Mouse (Mus musculus) thymus, adult 2 months (tissue): ENCODE measurements around the gene Wdr74. TPM values are rescaled to one million over a fixed set of nuclear protein-coding genes. Genes with fewer than 3 reads are reported as not detected.

Experiments used
- DNase-seq: peaks from one replicate; pipeline ENCODE4 v3.0.0; 2021
- H3K27ac ChIP-seq: fragments of 200-500 bp; 2 replicates; pipeline ENCODE4 v1.5.1; 2012; ENCODE audit warnings: low read length, control low read depth; ENCODE audit not compliant: control insufficient read depth, insufficient read depth
- H3K27me3 ChIP-seq: fragments of 200-500 bp; 2 replicates; pipeline ENCODE4 v1.6.1; 2012; ENCODE audit warnings: mild to moderate bottlenecking, low read length, moderate library complexity, mixed read lengths; ENCODE audit not compliant: control insufficient read depth, insufficient read depth
- H3K36me3 ChIP-seq: fragments of 200-500 bp; 2 replicates; pipeline ENCODE4 v1.6.1; 2012; ENCODE audit warnings: mild to moderate bottlenecking, low read length, moderate library complexity; ENCODE audit not compliant: control insufficient read depth, insufficient read depth
- H3K4me1 ChIP-seq: fragments of 200-500 bp; replicated peaks from 2 replicates; pipeline ENCODE4 v1.6.1; 2012; ENCODE audit warnings: low read length; ENCODE audit not compliant: control insufficient read depth, insufficient read depth
- H3K4me3 ChIP-seq: fragments of 200-500 bp; 2 replicates; pipeline ENCODE4 v1.5.1; 2012; ENCODE audit warnings: mild to moderate bottlenecking, low read length, control low read depth, moderate library complexity; ENCODE audit not compliant: control insufficient read depth, insufficient read depth
- CTCF ChIP-seq: fragments of 200-500 bp; IDR thresholded peaks from 2 replicates; pipeline ENCODE4 v1.5.1; 2012; ENCODE audit warnings: mild to moderate bottlenecking, control low read depth, low read length, moderate library complexity, borderline replicate concordance; ENCODE audit not compliant: control insufficient read depth, poor library complexity, insufficient read depth; ENCODE audit errors: extremely low read depth
- POLR2A ChIP-seq: fragments of 200-500 bp; IDR thresholded peaks from 2 replicates; pipeline ENCODE4 v1.6.1; 2012; ENCODE audit warnings: mild to moderate bottlenecking, low read length, control low read depth, moderate library complexity; ENCODE audit not compliant: control insufficient read depth, poor library complexity, insufficient read depth; ENCODE audit errors: extremely low read depth
- WGBS: fragments of 180-500 bp; shearing (Covaris S2); methylation state at CpG from one replicate; pipeline ENCODE4 v1.1.7; 2018; 5-methylcytosine and 5-hydroxymethylcytosine counted together
- polyA plus RNA-seq: library from polyadenylated mRNA; depleted of rRNA; stranded (reverse); fragments of >200 nt; gene quantifications from 2 replicates; pipeline ENCODE4 v1.2.3, GENCODE M21; 2012

Gene Wdr74
- polyA plus RNA-seq, 1 experiment: 54.7 TPM

DNA sequence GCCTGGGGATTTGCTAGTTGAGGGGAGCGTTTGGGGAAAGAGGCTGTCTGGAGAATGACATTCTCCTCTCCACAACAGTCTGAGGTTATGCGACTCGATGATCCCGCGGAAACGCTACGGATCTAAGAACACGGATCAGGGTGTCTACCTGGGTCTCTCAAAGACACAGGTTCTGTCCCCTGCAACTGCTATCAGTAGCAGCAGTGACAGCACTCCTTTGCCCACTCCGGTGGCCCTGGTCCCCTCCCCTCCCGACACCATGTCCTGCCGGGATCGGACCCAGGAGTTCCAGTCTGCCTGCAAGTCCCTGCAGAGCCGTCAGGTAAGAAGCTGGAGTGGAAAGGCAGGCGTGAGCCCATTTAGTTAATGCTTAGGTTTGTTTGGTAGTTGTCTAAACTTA, 6.5 kb downstream of the Wdr74 start:
- Histone ChIP-seq H3K4me3 (peak overlapping the region; percentile 81), H3K4me1 (peaks cover 13% of the 10 kb centered on the region), H3K36me3 (peaks cover 21% of the 10 kb centered on the region), H3K27me3 (no peaks in the 10 kb centered on the region), H3K27ac (peak overlapping the region; percentile 70; the same call in 1 of the 2 replicates)
- no peak for DNase-seq
- 7% methylated on average over 14 of the region's 14 CpGs for WGBS
- TF ChIP-seq CTCF: no peak
- no peak for TF ChIP-seq POLR2A

DNA sequence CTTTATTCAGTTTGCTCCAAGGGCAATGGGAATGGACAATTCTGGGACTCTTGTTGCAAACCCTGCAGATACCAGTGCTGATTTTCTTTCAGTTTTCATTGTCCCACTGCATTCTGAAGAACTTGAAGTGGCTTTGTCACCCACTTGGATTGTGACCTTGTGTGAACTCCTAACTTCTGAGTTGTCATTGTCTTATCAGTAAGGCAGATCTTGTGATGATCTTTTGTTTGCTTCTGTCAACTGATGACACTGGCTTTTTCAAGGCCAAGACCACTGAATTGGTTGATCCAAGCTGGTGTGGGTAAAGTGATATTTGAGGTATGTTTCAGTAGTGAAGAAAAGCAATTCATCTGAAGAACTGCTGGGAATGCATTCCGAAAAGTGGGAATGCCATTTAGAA, 9.8 kb downstream of the Wdr74 start:
- TF ChIP-seq CTCF: no peak
- no peak for TF ChIP-seq POLR2A
- Histone ChIP-seq H3K36me3 (peaks cover 51% of the 10 kb centered on the region), H3K27me3 (no peaks in the 10 kb centered on the region), H3K27ac (no peak overlapping the region), H3K4me1 (peaks cover 13% of the 10 kb centered on the region), H3K4me3 (no peak overlapping the region)
- 100% methylated on average over 1 of the region's 1 CpGs for WGBS
- no peak for DNase-seq

DNA sequence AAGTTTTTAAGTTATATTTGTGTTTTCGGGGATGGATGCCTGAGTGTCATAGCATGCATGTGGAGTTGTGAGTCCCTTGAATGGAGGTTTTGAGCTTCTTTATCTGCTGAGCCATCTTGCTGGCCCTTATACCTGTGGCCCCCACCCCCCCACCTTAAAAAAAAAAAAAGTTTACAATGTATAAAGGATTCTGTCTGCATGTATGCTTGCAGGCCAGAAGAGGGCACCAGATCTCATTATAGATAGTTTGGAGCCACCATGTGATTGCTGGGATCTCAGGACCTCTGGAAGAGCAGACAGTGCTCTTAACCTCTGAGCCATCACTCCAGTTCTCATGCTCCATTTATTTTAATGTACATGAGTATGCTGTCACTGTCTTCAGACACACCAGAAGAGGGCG, 11.7 kb downstream of the Wdr74 start:
- TF ChIP-seq CTCF: no peak
- TF ChIP-seq POLR2A: no peak
- Histone ChIP-seq H3K4me3 (no peak overlapping the region), H3K4me1 (peaks cover 3% of the 10 kb centered on the region), H3K27me3 (no peaks in the 10 kb centered on the region), H3K27ac (no peak overlapping the region), H3K36me3 (peaks cover 70% of the 10 kb centered on the region)
- no peak for DNase-seq
- 92% methylated on average over 2 of the region's 2 CpGs for WGBS

DNA sequence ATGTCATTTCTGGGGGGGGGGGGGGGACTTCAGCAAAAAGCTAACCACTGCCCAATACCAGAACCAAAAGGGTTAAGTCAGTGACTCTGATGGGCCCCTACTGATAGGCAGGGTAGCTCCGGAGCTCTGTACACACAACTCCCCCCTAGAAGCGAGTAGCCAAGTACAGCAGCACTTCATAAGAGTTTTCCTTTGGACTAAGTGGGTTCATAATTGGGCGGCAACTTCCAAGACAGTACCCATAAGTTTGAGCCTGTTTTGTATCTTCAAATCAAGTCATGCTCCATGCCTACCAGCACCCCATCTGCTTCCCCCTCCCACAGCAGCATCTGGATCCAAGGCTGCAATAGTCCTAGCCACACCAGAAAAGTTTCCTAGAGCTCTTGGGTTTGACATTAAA, 20.0 kb downstream of the Wdr74 start:
- TF ChIP-seq POLR2A (no peak), CTCF (no peak)
- Histone ChIP-seq H3K27ac (no peak overlapping the region), H3K4me3 (no peak overlapping the region), H3K4me1 (peaks cover 13% of the 10 kb centered on the region), H3K36me3 (peaks cover 33% of the 10 kb centered on the region), H3K27me3 (no peaks in the 10 kb centered on the region)
- WGBS: 84% methylated on average over 3 of the region's 3 CpGs
- DNase-seq: no peak

DNA sequence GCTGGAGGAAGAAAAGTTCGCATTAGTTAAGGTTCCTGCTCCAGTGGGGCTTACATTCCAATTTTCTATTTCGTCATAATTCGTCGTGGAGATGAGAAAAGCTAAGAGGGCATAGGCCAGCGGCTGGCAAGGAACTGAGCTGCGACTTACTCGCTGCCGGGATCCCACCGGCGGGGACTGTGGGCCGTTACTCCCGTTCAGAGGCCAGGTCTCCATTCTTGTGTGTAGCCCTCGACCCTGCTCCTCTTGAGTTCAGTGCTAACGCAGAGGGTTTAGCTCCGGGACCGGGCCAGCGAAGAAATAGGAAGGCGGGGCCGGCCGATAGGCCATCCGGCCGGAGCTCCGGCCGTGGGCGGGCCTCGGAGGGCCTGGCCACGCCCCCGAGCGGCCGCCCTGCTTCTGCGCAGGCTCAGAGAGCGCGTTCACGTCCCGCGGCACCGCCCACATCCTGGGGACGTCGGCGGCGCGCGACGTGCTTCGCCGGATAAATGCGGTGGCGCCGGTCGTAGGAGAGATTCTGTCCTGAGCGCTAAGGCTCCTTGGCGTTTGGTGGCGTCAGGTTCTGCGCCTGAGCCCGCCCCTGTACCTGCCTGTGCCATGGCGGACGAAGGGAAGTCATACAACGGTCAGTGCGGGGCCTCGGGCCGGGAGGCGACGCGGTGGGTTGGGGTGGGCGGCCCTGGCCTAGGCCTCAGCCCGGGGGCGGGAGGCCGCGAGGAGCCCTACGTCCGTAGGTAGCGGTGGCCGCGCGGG, 21.2 kb downstream of the Wdr74 start, which contains the start of gene Nxf1:
Gene Nxf1 (plus strand): TSS at position 439 of the 753 bp plus-strand sequence.
- TF ChIP-seq POLR2A (peak; percentile 95), CTCF (peak; percentile 45; the same call in 1 of the 2 replicates)
- H3K4me1 ChIP-seq: peaks cover 13% of the 10 kb centered on the region
- WGBS: under 1% methylated on average over 75 of the region's 75 CpGs
- peak; percentile 90 for DNase-seq
- peak within 1 kb of the TSS; percentile 95 for H3K4me3 ChIP-seq
- H3K27ac ChIP-seq: peak within 1 kb of the TSS; percentile 54
- no peaks in the 10 kb centered on the region for H3K27me3 ChIP-seq
- H3K36me3 ChIP-seq: peaks cover 21% of the 10 kb centered on the region

DNA sequence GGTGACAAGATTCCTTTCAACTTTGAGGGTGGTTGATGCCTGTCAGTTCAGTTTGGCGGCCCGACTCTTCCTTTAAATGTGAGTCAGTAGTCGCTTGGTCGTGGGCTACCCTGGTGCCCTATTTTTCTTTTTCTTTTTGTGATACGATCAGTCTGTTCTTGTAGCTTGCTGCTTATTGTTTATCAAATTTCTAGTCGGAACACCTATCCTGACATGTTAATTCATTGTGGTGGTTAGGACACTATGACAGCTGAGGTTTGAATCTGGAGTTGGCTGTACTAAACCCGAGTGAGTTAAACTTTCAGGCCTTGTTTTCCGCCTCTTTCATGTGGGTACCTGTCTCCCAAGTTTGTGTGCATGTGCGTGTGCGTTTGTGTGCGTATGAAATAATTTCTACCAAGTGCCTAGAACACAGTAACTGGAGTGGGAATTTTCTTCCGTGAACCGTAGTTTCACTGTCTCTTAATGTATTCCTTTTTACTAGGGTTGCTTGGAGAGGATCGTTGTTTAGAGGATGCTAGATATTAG, 21.9 kb downstream of the Wdr74 start:
- TF ChIP-seq CTCF: no peak
- TF ChIP-seq POLR2A: no peak
- peaks cover 20% of the 10 kb centered on the region for H3K36me3 ChIP-seq
- DNase-seq: peak; percentile 17
- H3K27me3 ChIP-seq: no peaks in the 10 kb centered on the region
- peak overlapping the region; percentile 54 for H3K27ac ChIP-seq
- peaks cover 13% of the 10 kb centered on the region for H3K4me1 ChIP-seq
- peak overlapping the region; percentile 95 for H3K4me3 ChIP-seq
- under 1% methylated on average over 14 of the region's 14 CpGs for WGBS

DNA sequence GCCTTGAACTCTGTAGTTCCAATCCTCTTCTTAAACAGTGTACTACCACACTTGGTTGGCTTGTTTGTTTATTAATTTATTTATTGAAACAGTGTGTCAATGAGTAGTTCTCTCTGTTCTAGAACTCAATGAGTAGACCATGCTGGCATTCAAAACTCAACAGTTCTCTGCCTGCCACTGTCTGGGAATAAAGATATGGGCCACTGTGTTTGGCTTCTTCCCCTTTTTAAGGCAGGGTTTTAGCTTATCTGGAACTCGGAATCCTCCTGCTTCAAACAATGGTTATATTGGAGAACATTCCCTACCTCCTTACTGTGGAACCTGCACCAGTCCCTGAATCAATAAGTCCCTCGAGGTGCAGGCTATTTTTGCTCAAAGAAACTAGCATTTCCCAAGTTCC, 23.3 kb downstream of the Wdr74 start:
- Histone ChIP-seq H3K27ac (no peak overlapping the region), H3K27me3 (no peaks in the 10 kb centered on the region), H3K4me1 (peaks cover 13% of the 10 kb centered on the region), H3K4me3 (no peak overlapping the region), H3K36me3 (peaks cover 24% of the 10 kb centered on the region)
- TF ChIP-seq POLR2A (no peak), CTCF (no peak)
- DNase-seq: no peak
- WGBS: 74% methylated on average over 2 of the region's 2 CpGs
